Mouse (Mus musculus): ENCODE results near the gene Il31.

DNA sequence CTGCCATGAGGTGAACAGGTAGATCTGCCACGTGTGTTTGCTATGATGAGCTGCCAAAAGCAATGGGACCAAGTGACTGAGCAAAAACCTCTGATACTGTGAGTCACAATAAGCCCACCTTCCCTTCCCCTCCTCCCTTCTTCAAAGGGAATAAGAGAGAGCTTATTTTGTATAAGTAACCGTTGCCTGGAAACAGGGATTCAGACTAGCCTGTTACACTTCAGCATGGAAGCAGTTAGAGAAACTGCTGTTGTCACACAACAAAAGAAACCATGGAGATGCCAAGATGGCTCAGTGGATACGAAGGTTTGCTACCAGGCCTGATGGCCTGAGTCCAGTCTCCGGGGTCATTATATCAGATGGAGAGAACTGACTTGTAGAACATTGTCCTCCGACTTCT, 15.5 kb downstream of the Il31 start:
- TF ChIP-seq CTCF (IDR thresholded peaks at IDR 0.05; ENCODE audit: low read depth), result no peak
- TF ChIP-seq EP300 (IDR thresholded peaks at IDR 0.05; ENCODE audit: low read depth), result no peak
